Mouse (Mus musculus) erythroblast, embryonic 14.5 days (primary cell): Measurements from ENCODE around the gene Bmp6.

Experiments used
- GATA1 ChIP-seq: IDR thresholded peaks from 2 replicates; pipeline ENCODE4 v1.6.1; 2012; ENCODE audit warnings: low read length, inconsistent platforms, mixed read lengths
- TAL1 ChIP-seq: IDR thresholded peaks from 3 replicates; pipeline ENCODE4 v1.6.1; 2012; ENCODE audit warnings: low read length, inconsistent platforms, mixed read lengths

GRCm38 (mm10) chr13:38327377-38327776, 17.5 kb upstream of the Bmp6 start:
- TF ChIP-seq GATA1 = no peak
- TF ChIP-seq TAL1 = no peak
